Mouse (Mus musculus): ENCODE data around the gene Hmgn2. TPM values are rescaled to one million over a fixed set of nuclear protein-coding genes. Genes with fewer than 3 reads are reported as not detected.

Hmgn2 gene
- total and polyA plus RNA-seq, 3 experiments = 125 to 230 (median 186) TPM

GRCm38 (mm10) chr4:134005581-134006358 lies 37.3 kb upstream of the Hmgn2 start (continued):
- TF ChIP-seq MAX (IDR thresholded peaks at IDR 0.05; ENCODE audit: low read length) (peak; percentile 56; the same call in 1 of the 2 replicates), POLR2A (IDR thresholded peaks at IDR 0.05; ENCODE audit: control insufficient read depth in 1 of 2, insufficient read depth in 1 of 2, low read depth in 1 of 2, low read length in 2 of 2, poor library complexity in 1 of 2) (no peak), ZC3H11A (IDR thresholded peaks at IDR 0.05; ENCODE audit: low read depth, low read length) (no peak), NELFE (IDR thresholded peaks at IDR 0.05; ENCODE audit: low read depth, low read length) (0 out of 2 replicates have a peak, but pooled peaks have one; percentile 11), HCFC1 (IDR thresholded peaks at IDR 0.05; ENCODE audit: low read depth, low read length) (0 out of 2 replicates have a peak, but pooled peaks have one; percentile 36), TCF12 (IDR thresholded peaks at IDR 0.05; ENCODE audit: low read depth, low read length) (0 out of 2 replicates have a peak, but pooled peaks have one; percentile 27), POLR2AphosphoS2 (IDR thresholded peaks at IDR 0.05; ENCODE audit: low read length) (no peak), GABPA (IDR thresholded peaks at IDR 0.05; ENCODE audit: low read depth, low read length) (no peak), KAT2A (conservative IDR thresholded peaks at IDR 0.05; ENCODE audit: low read depth, low read length) (no peak), ZMIZ1 (IDR thresholded peaks at IDR 0.05; ENCODE audit: low read depth, low read length) (no peak), SIN3A (IDR thresholded peaks at IDR 0.05; ENCODE audit: low read length) (no peak), MXI1 (IDR thresholded peaks at IDR 0.05; ENCODE audit: low read depth, low read length) (no peak), JUND (IDR thresholded peaks at IDR 0.05; ENCODE audit: low read depth, low read length) (no peak), RCOR1 (IDR thresholded peaks at IDR 0.05; ENCODE audit: low read depth, low read length) (no peak), MYC (IDR thresholded peaks at IDR 0.05; ENCODE audit: low read depth, low read length) (0 out of 2 replicates have a peak, but pooled peaks have one; percentile 22), SMC3 (IDR thresholded peaks at IDR 0.05; ENCODE audit: low read depth, low read length) (no peak), MAZ (IDR thresholded peaks at IDR 0.05; ENCODE audit: low read depth, low read length) (no peak), CHD2 (IDR thresholded peaks at IDR 0.05; ENCODE audit: low read length) (no peak), GATA1 (IDR thresholded peaks at IDR 0.05; ENCODE audit: low read depth, low read length) (0 out of 2 replicates have a peak, but pooled peaks have one; percentile 7), BHLHE40 (IDR thresholded peaks at IDR 0.05; ENCODE audit: borderline replicate concordance, low read depth, low read length) (no peak), USF1 (IDR thresholded peaks at IDR 0.05; ENCODE audit: low read depth, low read length) (no peak), NRF1 (IDR thresholded peaks at IDR 0.05; ENCODE audit: insufficient read depth, low read depth, low read length, poor library complexity, severe bottlenecking) (no peak), E2F4 (IDR thresholded peaks at IDR 0.05; ENCODE audit: borderline replicate concordance, low read depth, low read length) (no peak)

GRCm38 (mm10) chr4:134002903-134003302 lies 34.5 kb upstream of the Hmgn2 start:
- H3K27me3 ChIP-seq (ENCODE audit: control insufficient read depth in 1 of 2, insufficient read depth in 2 of 2, low read length in 2 of 2) = no peaks in the 10 kb centered on the region
- no peak overlapping the region for H3K4me3 ChIP-seq (ENCODE audit: control insufficient read depth in 1 of 2, insufficient read depth in 1 of 2, low read depth in 2 of 2, low read length in 2 of 2)
- DNase-seq (ENCODE audit: low read depth, low spot score) = no peak
- no peak overlapping the region for H3K27ac ChIP-seq (ENCODE audit: control insufficient read depth, low read depth, low read length)
- peaks cover 0 to 25% of the 10 kb centered on the region in 2 experiments; a peak in 3 of 4 replicates for H3K4me1 ChIP-seq (ENCODE audit: control insufficient read depth in 1 of 2, insufficient read depth in 2 of 2, low read length in 2 of 2)
- H3K9ac ChIP-seq (ENCODE audit: control insufficient read depth, low read depth, low read length, poor library complexity, severe bottlenecking) = no peak overlapping the region
- H3K79me2 ChIP-seq (ENCODE audit: control insufficient read depth, insufficient read depth, low read length, poor library complexity) = peaks cover 3% of the 10 kb centered on the region
- no peak for TF ChIP-seq SMC3 (IDR thresholded peaks at IDR 0.05; ENCODE audit: low read depth, low read length)
- TF ChIP-seq NELFE (IDR thresholded peaks at IDR 0.05; ENCODE audit: low read depth, low read length) = no peak
- no peak for TF ChIP-seq RCOR1 (IDR thresholded peaks at IDR 0.05; ENCODE audit: low read depth, low read length)
- TF ChIP-seq ETS1 (IDR thresholded peaks at IDR 0.05; ENCODE audit: low read depth, low read length) = no peak
- TF ChIP-seq UBTF (IDR thresholded peaks at IDR 0.05; ENCODE audit: borderline replicate concordance, insufficient read depth, low read depth, low read length) = no peak
- TF ChIP-seq SIN3A (IDR thresholded peaks at IDR 0.05; ENCODE audit: low read length) = no peak
- TF ChIP-seq ZKSCAN1 (IDR thresholded peaks at IDR 0.05; ENCODE audit: low read depth, low read length) = no peak
- no peak for TF ChIP-seq CHD2 (IDR thresholded peaks at IDR 0.05; ENCODE audit: low read length)
- no peak for TF ChIP-seq RAD21 (IDR thresholded peaks at IDR 0.05; ENCODE audit: low read depth, low read length)
- TF ChIP-seq POLR2AphosphoS2 (IDR thresholded peaks at IDR 0.05; ENCODE audit: low read length) = no peak
- no peak for TF ChIP-seq MEF2A (IDR thresholded peaks at IDR 0.05; ENCODE audit: extremely low read depth, insufficient replicate concordance, low read depth, low read length, poor library complexity, severe bottlenecking)
- no peak for TF ChIP-seq HCFC1 (IDR thresholded peaks at IDR 0.05; ENCODE audit: low read depth, low read length)
- no peak for TF ChIP-seq GABPA (IDR thresholded peaks at IDR 0.05; ENCODE audit: low read depth, low read length)
- no peak for TF ChIP-seq ZC3H11A (IDR thresholded peaks at IDR 0.05; ENCODE audit: low read depth, low read length)
- TF ChIP-seq POLR2A (IDR thresholded peaks at IDR 0.05; ENCODE audit: control insufficient read depth in 1 of 2, insufficient read depth in 1 of 2, low read depth in 1 of 2, low read length in 2 of 2, poor library complexity in 1 of 2) = no peak
- H3K9me3 ChIP-seq (replicated peaks; ENCODE audit: insufficient read depth, low read length) = no peaks in the 10 kb centered on the region
- H3K36me3 ChIP-seq (ENCODE audit: control insufficient read depth in 1 of 2, insufficient read depth in 2 of 2, low read length in 2 of 2) = peaks cover 3 to 13% of the 10 kb centered on the region in 2 experiments
